Mouse (Mus musculus) monocyte, adult 5-6 weeks (primary cell): Measurements from ENCODE around the gene Whamm. TPM values are rescaled to one million over a fixed set of nuclear protein-coding genes. Genes with fewer than 3 reads are reported as not detected.

Experiments used
- ATAC-seq: fragments of 153-309, 156-312 bp; replicated peaks from 2 replicates; pipeline ENCODE4 v1.8.0; 2017; ENCODE audit warnings: mild to moderate bottlenecking; ENCODE audit not compliant: low TSS enrichment, insufficient number of reproducible peaks, severe bottlenecking, poor library complexity, low FRiP score
- total RNA-seq: library from RNA; stranded (forward); fragments of 200-1000, 200-491, 200-594 nt; gene quantifications from 3 replicates; pipeline ENCODE4 v1.2.3, GENCODE M21; 2017

Gene Whamm
- total RNA-seq, 1 experiment from 2014 or later, result 33.5 TPM

GRCm38 (mm10) chr7:81583512-81583911 lies 12.4 kb downstream of the Whamm start:
- no peak for ATAC-seq

- no peak for ATAC-seq
Measured at GRCm38 (mm10) chr7:81585326-81585725, 14.3 kb downstream of the Whamm start.

- ATAC-seq, result no peak
Measured at GRCm38 (mm10) chr7:81587238-81587637, 16.2 kb downstream of the Whamm start.

- no peak for ATAC-seq
Measured at GRCm38 (mm10) chr7:81592686-81593085, 21.6 kb downstream of the Whamm start.

- ATAC-seq, result no peak
Measured at GRCm38 (mm10) chr7:81593387-81593786, 22.3 kb downstream of the Whamm start.

GRCm38 (mm10) chr7:81595056-81595455 lies 24.0 kb downstream of the Whamm start:
- ATAC-seq, result no peak

- no peak for ATAC-seq
Measured at GRCm38 (mm10) chr7:81596086-81596485, 25.0 kb downstream of the Whamm start.

GRCm38 (mm10) chr7:81597660-81598059 lies 26.6 kb downstream of the Whamm start:
- no peak for ATAC-seq

GRCm38 (mm10) chr7:81599379-81600280 lies 28.6 kb downstream of the Whamm start:
- no peak for ATAC-seq

- ATAC-seq, result no peak
Measured at GRCm38 (mm10) chr7:81604991-81605390, 33.9 kb downstream of the Whamm start.

- ATAC-seq, result no peak
Measured at GRCm38 (mm10) chr7:81605489-81605888, 34.4 kb downstream of the Whamm start.

- ATAC-seq, result no peak
Measured at GRCm38 (mm10) chr7:81606452-81606851, 35.4 kb downstream of the Whamm start.

- ATAC-seq, result no peak
Measured at GRCm38 (mm10) chr7:81610125-81610524, 39.1 kb downstream of the Whamm start.

- no peak for ATAC-seq
Measured at GRCm38 (mm10) chr7:81612856-81613635, 42.0 kb downstream of the Whamm start.

GRCm38 (mm10) chr7:81615031-81615430 lies 44.0 kb downstream of the Whamm start:
- no peak for ATAC-seq

- no peak for ATAC-seq
Measured at GRCm38 (mm10) chr7:81622793-81623192, 51.7 kb downstream of the Whamm start.

- ATAC-seq, result no peak
Measured at GRCm38 (mm10) chr7:81623767-81624166, 52.7 kb downstream of the Whamm start.

- ATAC-seq, result no peak
Measured at GRCm38 (mm10) chr7:81626460-81626859, 55.4 kb downstream of the Whamm start.

GRCm38 (mm10) chr7:81631261-81631660 lies 60.2 kb downstream of the Whamm start:
- no peak for ATAC-seq

GRCm38 (mm10) chr7:81632586-81632985 lies 61.5 kb downstream of the Whamm start:
- no peak for ATAC-seq
